Comparison of ENCODE assay signal across 8 mouse cellular contexts in genomic region chr5:145114071-145114605, GRCm38 (mm10). TPM values are rescaled to one million over a fixed set of nuclear protein-coding genes. Genes with fewer than 3 reads are reported as not detected.
DNase-seq lines count a peak whose midpoint lies in the region; ATAC-seq and TF ChIP-seq lines count a peak whose summit lies in the region.

Arpc1b (plus strand) TSS chr5:145114215.

- no peaks in the 10 kb centered on the region for H3K27me3 ChIP-seq in C2C12 (ENCODE audit: control insufficient read depth, insufficient read depth, insufficient read length)
- peaks cover 7% of the 10 kb centered on the region; the same call in 1 of the 2 replicates for H3K27me3 ChIP-seq in forebrain, embryonic 14.5 days (replicated peaks; ENCODE audit: control insufficient read depth, insufficient read depth, low read length)

- H3K9me3 ChIP-seq in forebrain, embryonic 14.5 days (replicated peaks; ENCODE audit: control insufficient read depth, low read length) = no peaks in the 10 kb centered on the region

- peak within 1 kb of the TSS; percentile 60 for H3K4me2 ChIP-seq in forebrain, embryonic 14.5 days (ENCODE audit: low read length)

- H3K79me3 ChIP-seq in C2C12 (ENCODE audit: low read depth) = peaks cover 41% of the 10 kb centered on the region

- WGBS in forebrain, embryonic 14.5 days = under 1% methylated on average over 49 of the region's 53 CpGs

- H3K36me3 ChIP-seq in C2C12 (ENCODE audit: control insufficient read depth, insufficient read depth) = peaks cover 29% of the 10 kb centered on the region
- H3K36me3 ChIP-seq in forebrain, embryonic 14.5 days (ENCODE audit: control insufficient read depth, insufficient read depth, low read length) = peaks cover 16% of the 10 kb centered on the region

- TF ChIP-seq CTCF in C2C12 (IDR thresholded peaks at IDR 0.05; ENCODE audit: control insufficient read depth, insufficient read depth, insufficient read length) = no peak

- ATAC-seq in forebrain, embryonic 14.5 days = peak; percentile 66
- ATAC-seq in hematopoietic stem cell, adult 5-6 weeks (replicated peaks in 1 of 2; ENCODE audit: insufficient read depth in 1 of 2, low FRiP score in 2 of 2, low TSS enrichment in 1 of 2, low read depth in 1 of 2, poor library complexity in 2 of 2, severe bottlenecking in 2 of 2) = peak; percentile 34 to 50

- peaks cover 52% of the 10 kb centered on the region for H3K79me2 ChIP-seq in C2C12 (ENCODE audit: control insufficient read depth, insufficient read depth)

- peak; percentile 88 for DNase-seq in adrenal gland, adult 2 months
- DNase-seq in forebrain, embryonic 14.5 days (ENCODE audit: low spot score) = peak; percentile 47
- peak; percentile 65 for DNase-seq in layer of hippocampus, adult 9-11 months
- peak; percentile 79 for DNase-seq in lung, postnatal 14 days
- peak; percentile 82 for DNase-seq in ovary, postnatal 36 days (ENCODE audit: low spot score)
- DNase-seq in urinary bladder, postnatal 4 days (ENCODE audit: low spot score in 2 of 2) = peak; percentile 75 to 77

- H3K27ac ChIP-seq in forebrain, embryonic 14.5 days (ENCODE audit: low read depth, low read length) = no peak within 1 kb of the TSS

- peak within 1 kb of the TSS; percentile 63 for H3K4me3 ChIP-seq in C2C12 (ENCODE audit: insufficient read depth, poor library complexity, severe bottlenecking)
- peak within 1 kb of the TSS; percentile 40 for H3K4me3 ChIP-seq in forebrain, embryonic 14.5 days (ENCODE audit: low read depth, low read length)

- 0 out of 2 replicates have a peak, but pooled peaks cover 2% of the 10 kb centered on the region for H3K4me1 ChIP-seq in forebrain, embryonic 14.5 days (ENCODE audit: control insufficient read depth, insufficient read depth, low read length)

- H3K9ac ChIP-seq in forebrain, embryonic 14.5 days (ENCODE audit: low read length) = peak within 1 kb of the TSS; percentile 62

- H3ac ChIP-seq in C2C12 (ENCODE audit: control insufficient read depth, insufficient read length, low read depth) = peak within 1 kb of the TSS; percentile 92

TF ChIP-seq in C2C12, 6 proteins besides CTCF, POLR2A, EP300 and RAD21:
- no peak for TF ChIP-seq USF1 (IDR thresholded peaks at IDR 0.05; ENCODE audit: low read depth)
- no peak for TF ChIP-seq FOSL1 (IDR thresholded peaks at IDR 0.05; ENCODE audit: insufficient read depth, low read length, poor library complexity, severe bottlenecking)
- TF ChIP-seq MYOD1 (IDR thresholded peaks at IDR 0.05; ENCODE audit: control insufficient read depth, insufficient read length, low read depth) = no peak
- no peak for TF ChIP-seq MAX (IDR thresholded peaks at IDR 0.05)
- no peak for TF ChIP-seq MYOG (IDR thresholded peaks at IDR 0.05; ENCODE audit: control insufficient read depth, extremely low read depth, insufficient read length)
- TF ChIP-seq CEBPB (IDR thresholded peaks at IDR 0.05; ENCODE audit: low read depth) = no peak

RNA-seq across cellular contexts. Expression of gene Arpc1b, which starts in this region (rescaled TPM):
- 741 TPM for polyA plus RNA-seq in C2C12 (2012; fragmentation: generic; extraction: Trizol)
- total RNA-seq in adrenal gland, adult 2 months (2021) = 100 to 1,000 TPM; 212 to 236 TPM
- polyA plus RNA-seq in adrenal gland, adult 2 months (2012; rRNA removed) = 450 and 491 TPM in 2 replicates
- polyA plus RNA-seq in forebrain, embryonic 14.5 days (2014; fragmentation: Nextera tagmentation; extraction: Ambion mirVana) = 48.8 and 50.3 TPM in 2 replicates
- 124 and 175 TPM in 2 replicates for total RNA-seq in hematopoietic stem cell, adult 5-6 weeks (2017)
